In the genomic region with DNA sequence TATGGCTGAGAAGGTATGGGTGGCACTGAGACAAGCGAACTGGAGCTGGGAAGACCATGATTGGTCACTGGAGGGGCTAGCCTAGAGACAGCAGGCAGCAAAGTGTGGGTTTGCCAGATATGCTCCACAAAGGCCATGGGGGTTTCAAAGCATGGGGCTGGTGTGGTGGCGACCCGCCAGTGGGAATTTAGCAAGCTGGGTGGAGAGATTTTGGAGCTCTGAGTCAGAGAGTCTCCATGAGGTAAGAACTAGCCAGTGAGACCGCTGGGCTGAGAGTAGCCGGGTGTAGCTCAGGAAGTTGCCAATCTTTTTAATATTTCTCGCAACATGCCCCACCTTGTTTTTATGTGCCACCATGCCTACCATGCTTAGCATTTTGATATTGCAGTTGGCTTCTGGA, we compare ENCODE assay signal across 16 mouse cellular contexts.
"Had no signal": no experiment of that assay in that cellular context is flagged by ENCODE, and none has a peak within 500 bp of the region (broad histone marks: within the 10 kb centered on the region; RNA-seq: fewer than 3 reads in every experiment).

No protein-coding gene starts in this region.

- DNase-seq: liver, postnatal 0 days; lung, adult 2 months; lung, postnatal 14 days; lung, postnatal 36 days; right cerebral cortex, postnatal 14 days; spleen, adult 18-20 months; thymus, adult 18-20 months; thymus, postnatal 14 days; thymus, postnatal 36 days had no signal

- H3K36me3 ChIP-seq: lung, embryonic 15.5 days; midbrain, embryonic 12.5 days had no signal

- H3K9me3 ChIP-seq: lung, embryonic 15.5 days; megakaryocyte, embryonic 14.5 days; midbrain, embryonic 12.5 days; midbrain, embryonic 15.5 days; neural tube, embryonic 12.5 days had no signal

- H3K4me3 ChIP-seq: lung, embryonic 15.5 days; megakaryocyte, embryonic 14.5 days; midbrain, embryonic 12.5 days; midbrain, embryonic 15.5 days; neural tube, embryonic 12.5 days had no signal

- ATAC-seq: liver, postnatal 0 days; lung, postnatal 0 days; midbrain, embryonic 15.5 days had no signal

- H3K27ac ChIP-seq: lung, embryonic 15.5 days; macrophage; midbrain, embryonic 12.5 days; midbrain, embryonic 15.5 days; neural tube, embryonic 12.5 days had no signal

- H3K4me2 ChIP-seq: lung, embryonic 15.5 days; midbrain, embryonic 12.5 days; midbrain, embryonic 15.5 days; neural tube, embryonic 12.5 days had no signal

- H3K9ac ChIP-seq: liver, postnatal 0 days; lung, embryonic 15.5 days; midbrain, embryonic 12.5 days; midbrain, embryonic 15.5 days; neural tube, embryonic 12.5 days had no signal

- H3K27me3 ChIP-seq: lung, embryonic 15.5 days; midbrain, embryonic 12.5 days; midbrain, embryonic 15.5 days; neural tube, embryonic 12.5 days had no signal
